Mouse (Mus musculus) layer of hippocampus, postnatal 14 days (tissue): ENCODE results near the gene Flnb. TPM values are rescaled to one million over a fixed set of nuclear protein-coding genes. Genes with fewer than 3 reads are reported as not detected.

Experiments
- DNase-seq, 2 experiments: peaks; one replicate each; pipeline ENCODE4 v3.0.0; 2021 to 2022; ENCODE audit warnings: low spot score in 2 of 2, mixed read lengths in 1 of 2
- total RNA-seq, 2 experiments: library from RNA; stranded (reverse); gene quantifications; 2 replicates each; pipeline ENCODE4 v1.2.3; 2021

The Flnb gene
- total RNA-seq, 2 experiments from 2014 or later, result 35.7 to 78.7 TPM

DNA sequence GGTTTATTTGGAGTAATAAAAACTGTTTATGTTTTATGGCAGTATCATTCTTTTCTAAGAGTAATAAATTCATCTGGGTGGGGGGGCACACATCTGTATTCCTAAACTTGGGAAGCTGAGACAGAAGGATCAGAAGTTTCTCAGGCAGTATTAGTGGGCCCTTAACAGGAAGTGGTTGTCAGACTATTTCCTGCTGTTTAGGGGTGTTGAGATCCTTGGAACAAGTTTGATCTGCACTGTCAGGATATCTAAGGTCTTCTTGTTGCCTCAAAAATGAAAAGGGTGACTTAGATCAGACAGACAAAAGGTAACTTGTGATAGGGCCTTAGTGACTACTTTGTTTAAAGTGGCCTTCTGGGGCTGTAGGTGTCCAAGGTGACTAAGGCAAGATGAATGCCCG is 160.4 kb downstream of the Flnb start:
- DNase-seq, result no peak

DNA sequence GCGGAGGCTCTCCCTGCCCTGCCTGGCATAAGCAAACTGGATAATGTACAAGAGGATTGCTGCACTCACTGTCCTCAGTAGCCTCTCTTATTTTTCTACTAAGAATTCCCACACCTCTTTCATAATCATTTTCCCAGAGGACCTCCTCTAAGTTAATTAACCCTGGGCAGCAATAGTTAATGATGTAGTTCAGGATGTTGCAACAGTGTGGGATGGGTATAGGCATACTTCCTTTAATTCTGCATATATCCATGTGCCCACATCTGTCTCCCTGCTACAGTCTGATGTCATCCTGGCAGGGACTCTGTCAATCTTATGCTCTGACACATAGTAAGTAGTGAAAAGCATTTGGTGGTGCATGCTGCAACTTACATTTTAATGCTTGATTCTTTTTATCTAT is 163.5 kb downstream of the Flnb start:
- no peak for DNase-seq

DNA sequence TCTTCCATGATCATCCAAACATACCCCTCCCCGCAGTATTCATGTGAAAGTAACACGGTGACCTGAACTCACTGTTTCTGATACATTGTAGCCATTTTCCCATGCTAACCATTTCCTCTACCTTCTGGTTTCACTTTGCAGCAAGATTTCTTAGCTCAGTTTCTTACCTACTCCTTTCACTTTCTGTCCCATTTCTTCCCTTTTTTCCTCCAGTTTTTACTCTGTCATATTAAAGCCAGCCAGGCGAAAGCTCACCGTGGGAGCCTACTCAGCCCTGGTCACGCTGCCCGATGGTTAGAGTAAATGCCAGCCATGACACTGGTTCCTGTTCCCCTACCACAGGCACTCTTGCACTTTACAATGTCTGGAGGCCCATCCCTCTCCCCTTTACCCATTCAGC is 169.2 kb downstream of the Flnb start:
- DNase-seq, result no peak

DNA sequence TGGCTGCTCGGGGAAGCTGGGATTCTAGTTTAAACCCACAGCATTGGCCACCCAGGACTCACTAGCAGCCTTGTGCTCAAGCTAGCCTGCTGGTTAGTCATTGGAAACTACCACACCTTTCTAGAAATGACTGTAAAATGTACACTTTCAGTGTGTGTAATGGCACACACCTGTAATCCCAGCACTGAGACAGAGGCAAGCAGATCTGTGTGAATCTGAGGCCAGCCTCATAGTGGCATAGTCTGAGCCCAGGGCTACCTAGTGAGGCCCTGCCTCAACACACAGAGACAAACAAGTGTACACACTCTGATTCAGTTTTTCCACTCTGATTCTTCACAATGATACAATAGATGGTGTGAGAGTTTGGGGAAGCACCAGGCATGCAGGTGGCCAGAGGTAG is 171.6 kb downstream of the Flnb start:
- DNase-seq, result no peak

DNA sequence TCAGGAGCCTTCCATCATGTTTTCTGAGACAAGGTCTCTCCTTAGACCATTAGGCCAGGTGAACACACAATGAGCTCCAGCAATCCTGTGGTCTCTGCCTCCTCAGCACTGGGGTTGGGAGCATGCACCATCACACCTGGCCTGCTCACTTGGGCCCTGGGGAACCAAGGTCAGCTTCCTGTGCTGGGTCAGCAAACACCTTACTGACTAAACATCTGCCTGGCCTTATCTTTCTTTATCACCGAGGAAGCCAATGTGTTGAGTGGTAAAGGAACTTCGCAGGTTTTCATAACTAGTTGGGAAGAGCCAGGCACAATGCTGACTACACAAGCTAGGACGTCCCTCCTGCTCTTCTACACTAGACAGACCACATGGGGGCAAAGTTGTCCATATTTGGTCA is 172.2 kb downstream of the Flnb start:
- no peak for DNase-seq

DNA sequence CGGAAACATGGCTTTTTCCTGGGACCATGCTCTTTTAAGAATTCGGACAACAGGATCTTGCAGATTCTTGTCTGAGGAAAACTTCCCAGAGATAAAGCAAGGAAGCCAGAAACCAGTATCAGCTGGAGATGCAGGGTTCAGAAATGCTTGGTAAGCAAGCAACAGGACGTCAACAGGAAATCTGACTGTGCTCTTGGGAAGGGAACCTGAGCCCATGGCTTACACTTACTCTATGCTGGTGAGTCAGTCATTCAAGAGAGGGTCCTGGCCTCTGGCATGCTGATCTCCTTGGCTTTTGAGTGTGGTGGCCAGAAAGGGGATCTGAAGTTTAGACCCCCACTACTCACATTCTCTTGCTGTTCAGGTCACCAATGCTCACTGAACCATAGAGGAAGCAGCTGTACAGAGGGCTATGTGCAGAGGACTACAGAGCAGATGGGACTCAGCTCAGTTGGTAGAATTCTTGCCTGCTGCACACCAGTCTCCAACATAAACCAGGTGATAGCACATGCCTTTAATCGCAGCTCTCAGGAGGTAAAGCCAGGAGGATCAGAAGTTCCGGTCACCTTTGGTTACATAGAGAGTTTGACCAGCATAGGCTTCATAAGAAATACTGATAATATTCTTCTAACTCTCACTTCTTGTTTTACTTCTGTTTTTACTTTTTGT is 173.5 kb downstream of the Flnb start:
- DNase-seq, result no peak

DNA sequence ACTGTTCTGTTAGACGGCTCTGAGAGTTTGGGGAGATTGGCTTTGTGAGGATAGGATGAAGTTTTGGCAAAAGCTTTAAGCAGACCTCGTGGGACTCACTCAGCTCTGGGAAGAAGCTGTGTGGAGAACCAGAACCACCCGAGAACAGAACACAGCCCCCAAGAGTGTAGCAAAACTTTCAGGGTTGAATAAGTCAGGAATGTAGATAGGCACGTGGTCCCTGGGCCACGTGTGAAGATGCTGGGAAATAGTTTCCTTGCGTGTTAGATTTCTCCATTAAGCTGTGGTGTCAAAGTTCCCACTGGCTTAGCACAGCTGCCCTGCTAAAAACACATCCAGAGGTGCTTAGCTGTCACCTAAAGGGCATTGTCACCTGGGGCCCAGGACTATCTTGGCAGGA is 174.4 kb downstream of the Flnb start:
- no peak for DNase-seq

DNA sequence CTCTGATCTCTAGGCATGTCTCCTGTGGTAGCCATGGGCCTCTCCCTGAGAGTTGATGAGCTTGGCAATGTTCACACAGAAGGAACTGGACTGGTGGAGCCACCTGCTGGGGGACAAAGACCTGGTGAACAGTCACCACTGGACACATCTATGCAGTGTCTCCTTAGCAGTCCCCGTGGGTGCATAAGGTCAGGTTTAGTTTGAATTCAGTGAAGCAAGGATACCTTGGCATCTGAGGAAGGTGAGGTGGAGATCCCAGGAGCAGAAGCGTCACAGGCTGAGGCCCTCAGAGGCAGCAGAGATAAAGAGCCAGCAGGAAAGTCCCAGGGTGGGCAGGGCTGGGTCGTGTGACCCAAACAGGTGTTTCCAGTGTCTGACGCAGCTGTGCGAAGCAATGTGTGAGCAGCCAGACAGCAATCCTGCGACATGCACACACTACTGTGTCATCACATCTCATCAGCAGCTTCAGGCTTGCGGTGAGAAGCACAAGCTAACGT is 176.6 kb downstream of the Flnb start, which contains the start of gene Dnase1l3:
Gene Dnase1l3, minus strand, starts transcription at position 303 of the 497 bp plus-strand sequence.
- no peak for DNase-seq

DNA sequence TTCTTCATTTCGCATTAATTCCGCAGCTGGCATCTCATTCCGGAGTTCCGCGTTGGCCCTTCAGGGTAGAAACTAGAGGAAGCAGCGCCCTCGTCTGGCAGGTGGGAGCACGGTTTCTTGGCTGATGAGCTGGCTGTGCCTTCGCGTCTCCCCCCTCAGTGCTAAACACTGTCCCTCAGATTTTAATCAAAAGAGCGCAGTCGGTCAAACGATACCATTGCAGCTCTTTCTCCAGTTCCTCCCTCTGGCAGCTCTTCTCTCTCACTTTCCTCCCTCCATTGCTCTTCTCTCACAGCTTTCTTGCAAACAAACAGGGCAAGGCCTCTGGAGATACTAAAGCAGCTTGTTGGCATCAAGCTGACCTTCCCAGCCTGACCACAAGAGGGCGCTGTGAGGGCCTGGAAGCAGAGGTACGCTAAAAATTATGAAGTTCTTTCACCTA is 179.5 kb downstream of the Flnb start:
- DNase-seq, result peak; percentile 93 to 94

DNA sequence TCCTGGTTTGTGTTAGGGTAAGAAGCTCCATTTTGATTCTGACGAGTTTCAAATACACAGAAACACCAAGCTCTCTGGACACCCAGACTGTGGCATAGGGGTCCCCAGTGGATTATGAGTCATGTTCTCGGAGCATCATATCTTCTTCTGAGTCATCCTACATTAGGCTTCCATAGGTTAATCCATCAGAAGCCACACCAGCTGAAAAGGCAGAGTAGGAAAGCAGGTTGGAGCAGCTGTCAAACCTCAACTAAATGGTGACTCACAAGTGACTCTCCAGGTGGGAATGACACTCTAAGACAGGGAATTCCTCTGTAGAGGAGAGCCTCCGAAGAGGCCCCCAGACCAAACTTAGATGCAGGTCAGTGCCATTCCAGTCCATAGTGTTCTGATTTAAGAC is 181.3 kb downstream of the Flnb start:
- no peak for DNase-seq

DNA sequence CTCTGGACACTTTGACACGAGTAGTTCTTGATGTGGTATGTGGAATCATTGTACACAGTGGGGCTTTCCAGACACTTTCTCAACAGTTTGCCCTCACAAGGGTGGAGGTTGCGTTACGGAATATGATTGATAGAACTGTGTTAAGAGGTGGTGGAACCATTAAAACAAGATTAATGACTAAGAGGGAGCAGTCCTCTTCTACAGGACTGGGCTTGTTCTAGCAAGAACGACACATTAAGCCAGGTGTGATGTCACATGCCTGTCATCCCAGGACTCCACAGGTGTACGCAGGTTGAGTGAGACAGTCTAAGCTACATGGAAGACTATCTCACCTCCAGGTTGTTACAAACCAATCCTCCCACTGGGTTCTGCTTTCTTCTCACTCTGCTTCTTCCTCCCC is 181.7 kb downstream of the Flnb start:
- DNase-seq, result no peak

DNA sequence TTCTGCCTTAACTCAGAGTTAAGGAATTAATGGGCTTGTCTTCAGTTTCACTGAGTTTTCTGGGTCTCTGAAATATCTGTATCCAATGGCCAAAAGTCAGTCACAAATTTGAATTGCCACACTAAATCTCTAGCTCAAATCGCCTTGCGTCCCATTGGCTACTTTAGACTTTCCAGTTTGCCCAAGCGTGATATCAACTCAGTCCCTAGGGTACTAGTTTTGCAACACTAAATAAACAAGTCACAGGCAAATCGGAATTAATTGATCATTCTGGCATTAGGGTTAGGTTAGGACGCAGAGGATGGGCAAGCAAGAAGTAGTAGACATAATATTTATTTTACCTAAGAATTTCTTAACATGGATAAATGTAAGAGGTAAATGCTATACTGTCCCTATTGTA is 182.5 kb downstream of the Flnb start:
- no peak for DNase-seq

Other genes starting within 250 kb of the Flnb start
- gene Gm3558, start 249.4 kb upstream of the Flnb start, total RNA-seq, result 10 to 100 TPM; 10.9 to 12.5 TPM
- gene Gm10338, start 222.4 kb upstream of the Flnb start, total RNA-seq, result not detected
- not detected for gene Gm10128, start 174.0 kb upstream of the Flnb start, total RNA-seq
- not detected for gene Gm26661, start 26.4 kb upstream of the Flnb start, total RNA-seq
- gene Gm45521, start 139.3 kb downstream of the Flnb start, total RNA-seq, result not detected
- not detected for gene Dnase1l3, start 176.6 kb downstream of the Flnb start, total RNA-seq
- 10 to 100 TPM; 61.4 to 61.8 TPM for gene Abhd6, start 184.9 kb downstream of the Flnb start, total RNA-seq